In genomic region chr19:46328081-46329030, GRCm38 (mm10) we compare ENCODE assay signal across 8 mouse cellular contexts. TPM values are rescaled to one million over a fixed set of nuclear protein-coding genes. Genes with fewer than 3 reads are reported as not detected.
DNase-seq lines count a peak whose midpoint lies in the region; ATAC-seq and TF ChIP-seq lines count a peak whose summit lies in the region.

TSS of gene Fbxl15 (plus strand) at chr19:46328184.

- H3K9me3 ChIP-seq in forebrain, embryonic 10.5 days: no peaks in the 10 kb centered on the region
- H3K9me3 ChIP-seq in heart, embryonic 15.5 days (replicated peaks): no peaks in the 10 kb centered on the region
- no peaks in the 10 kb centered on the region for H3K9me3 ChIP-seq in liver, embryonic 14.5 days (ENCODE audit: control insufficient read depth, low read length)
- H3K9me3 ChIP-seq in neural tube, embryonic 11.5 days (ENCODE audit: control insufficient read depth, low read length): no peaks in the 10 kb centered on the region
- H3K9me3 ChIP-seq in stomach, postnatal 0 days (ENCODE audit: control insufficient read depth, low read length): no peaks in the 10 kb centered on the region

- WGBS in forebrain, embryonic 10.5 days: under 1% methylated on average over 81 of the region's 81 CpGs
- WGBS in heart, embryonic 15.5 days: under 1% methylated on average over 81 of the region's 81 CpGs
- under 1% methylated on average over 81 of the region's 81 CpGs for WGBS in liver, embryonic 14.5 days (ENCODE audit: insufficient replicate concordance)
- WGBS in neural tube, embryonic 11.5 days: under 1% methylated on average over 77 of the region's 81 CpGs
- WGBS in stomach, postnatal 0 days: under 1% methylated on average over 74 of the region's 81 CpGs

- peak within 1 kb of the TSS; percentile 80 for H3K4me3 ChIP-seq in forebrain, embryonic 10.5 days
- H3K4me3 ChIP-seq in heart, embryonic 15.5 days: peak within 1 kb of the TSS; percentile 68
- H3K4me3 ChIP-seq in liver, embryonic 14.5 days (ENCODE audit: insufficient read depth in 1 of 2, low read depth in 2 of 2, low read length in 2 of 2): peak within 1 kb of the TSS; percentile 87 to 90
- peak within 1 kb of the TSS; percentile 73 for H3K4me3 ChIP-seq in neural tube, embryonic 11.5 days (ENCODE audit: low read depth, low read length)
- H3K4me3 ChIP-seq in stomach, postnatal 0 days (ENCODE audit: low read depth, low read length): peak within 1 kb of the TSS; percentile 65

- peak; percentile 78 for ATAC-seq in CD4-positive, CD25-positive, alpha-beta regulatory T cell, adult 4 months
- peak; percentile 85 for ATAC-seq in heart, embryonic 15.5 days (replicated peaks; ENCODE audit: insufficient number of reproducible peaks, insufficient read depth, low FRiP score, low read depth)
- peak; percentile 92 for ATAC-seq in liver, embryonic 14.5 days (ENCODE audit: insufficient read depth)
- ATAC-seq in neural tube, embryonic 11.5 days (ENCODE audit: insufficient read depth, low FRiP score, low TSS enrichment): peak; percentile 86
- peak; percentile 86 for ATAC-seq in stomach, postnatal 0 days (ENCODE audit: low FRiP score, low TSS enrichment)

- H3K4me1 ChIP-seq in forebrain, embryonic 10.5 days: peaks cover 71% of the 10 kb centered on the region
- H3K4me1 ChIP-seq in heart, embryonic 15.5 days (replicated peaks): peaks cover 31% of the 10 kb centered on the region
- H3K4me1 ChIP-seq in liver, embryonic 14.5 days (replicated peaks; ENCODE audit: control insufficient read depth in 2 of 2, insufficient read depth in 2 of 2, low read length in 1 of 2): peaks cover 13 to 21% of the 10 kb centered on the region in 2 experiments
- peaks cover 20% of the 10 kb centered on the region for H3K4me1 ChIP-seq in neural tube, embryonic 11.5 days (ENCODE audit: control insufficient read depth, insufficient read depth, low read length)
- H3K4me1 ChIP-seq in stomach, postnatal 0 days (replicated peaks; ENCODE audit: control insufficient read depth, insufficient read depth): peaks cover 7% of the 10 kb centered on the region

- peak; percentile 94 for DNase-seq in c-Kit-negative CD71-positive TER-119-positive erythroid progenitor cells, embryonic 14.5 days (ENCODE audit: low read depth, low spot score)
- peak; percentile 97 for DNase-seq in forebrain, embryonic 10.5 days (ENCODE audit: extremely low spot score, low spot score)
- peak; percentile 96 to 98 for DNase-seq in kidney, postnatal 25 days
- DNase-seq in liver, embryonic 14.5 days (ENCODE audit: low read depth in 3 of 3, low spot score in 3 of 3): peak; percentile 90 to 92 (median 90)
- DNase-seq in neural tube, embryonic 11.5 days (ENCODE audit: low spot score): peak; percentile 96
- peak; percentile 91 for DNase-seq in stomach, postnatal 0 days (ENCODE audit: low spot score)

- H3K27ac ChIP-seq in forebrain, embryonic 10.5 days: peak within 1 kb of the TSS; percentile 91
- peak within 1 kb of the TSS; percentile 86 for H3K27ac ChIP-seq in heart, embryonic 15.5 days
- peak within 1 kb of the TSS; percentile 41 for H3K27ac ChIP-seq in liver, embryonic 14.5 days
- peak within 1 kb of the TSS; percentile 90 for H3K27ac ChIP-seq in neural tube, embryonic 11.5 days (ENCODE audit: low read depth, low read length)
- H3K27ac ChIP-seq in stomach, postnatal 0 days (replicated peaks): peak within 1 kb of the TSS; percentile 81

- H3K4me2 ChIP-seq in heart, embryonic 15.5 days: peak within 1 kb of the TSS; percentile 93
- H3K4me2 ChIP-seq in liver, embryonic 14.5 days (ENCODE audit: low read depth): peak within 1 kb of the TSS; percentile 98
- peak within 1 kb of the TSS; percentile 100 for H3K4me2 ChIP-seq in neural tube, embryonic 11.5 days (ENCODE audit: low read depth)
- H3K4me2 ChIP-seq in stomach, postnatal 0 days (replicated peaks; ENCODE audit: low read depth): peak within 1 kb of the TSS; percentile 99

- peak within 1 kb of the TSS; percentile 62 for H3K9ac ChIP-seq in heart, embryonic 15.5 days
- peak within 1 kb of the TSS; percentile 75 for H3K9ac ChIP-seq in liver, embryonic 14.5 days (replicated peaks)
- peak within 1 kb of the TSS; percentile 69 for H3K9ac ChIP-seq in neural tube, embryonic 11.5 days (ENCODE audit: low read length)
- H3K9ac ChIP-seq in stomach, postnatal 0 days (ENCODE audit: low read length): peak within 1 kb of the TSS; percentile 65

- no peak for TF ChIP-seq EP300 in liver, embryonic 14.5 days (IDR thresholded peaks at IDR 0.05; ENCODE audit: low read depth)
- TF ChIP-seq EP300 in stomach, postnatal 0 days (optimal IDR thresholded peaks at IDR 0.05): no peak

- peaks cover 28% of the 10 kb centered on the region for H3K36me3 ChIP-seq in forebrain, embryonic 10.5 days (replicated peaks)
- H3K36me3 ChIP-seq in heart, embryonic 15.5 days: peaks cover 12% of the 10 kb centered on the region; the same call in 1 of the 2 replicates
- H3K36me3 ChIP-seq in liver, embryonic 14.5 days (replicated peaks; ENCODE audit: control insufficient read depth, insufficient read depth, low read depth): peaks cover 5% of the 10 kb centered on the region; the same call in 1 of the 2 replicates
- H3K36me3 ChIP-seq in neural tube, embryonic 11.5 days (ENCODE audit: control insufficient read depth, insufficient read depth, low read length): peaks cover 2% of the 10 kb centered on the region; the same call in 1 of the 2 replicates
- H3K36me3 ChIP-seq in stomach, postnatal 0 days (ENCODE audit: control insufficient read depth, insufficient read depth, low read length): peaks cover 9% of the 10 kb centered on the region

- no peak for TF ChIP-seq CTCF in liver, embryonic 14.5 days (IDR thresholded peaks at IDR 0.05; ENCODE audit: low read depth)
- TF ChIP-seq CTCF in stomach, postnatal 0 days (IDR thresholded peaks at IDR 0.05; ENCODE audit: low read depth): 0 out of 2 replicates have a peak, but pooled peaks have one; percentile 9

- peaks cover 65% of the 10 kb centered on the region for H3K27me3 ChIP-seq in forebrain, embryonic 10.5 days (ENCODE audit: poor library complexity, severe bottlenecking)
- peaks cover 41% of the 10 kb centered on the region for H3K27me3 ChIP-seq in heart, embryonic 15.5 days
- peaks cover 43% of the 10 kb centered on the region for H3K27me3 ChIP-seq in liver, embryonic 14.5 days (ENCODE audit: control insufficient read depth, insufficient read depth, low read length)
- H3K27me3 ChIP-seq in neural tube, embryonic 11.5 days (ENCODE audit: control insufficient read depth, insufficient read depth, low read length): peaks cover 29% of the 10 kb centered on the region
- H3K27me3 ChIP-seq in stomach, postnatal 0 days (ENCODE audit: control insufficient read depth, insufficient read depth, low read length): no peaks in the 10 kb centered on the region; the same call in 1 of the 2 replicates

RNA-seq across cellular contexts. Expression of gene Fbxl15, which starts in this region (rescaled TPM):
- polyA plus RNA-seq in CD4-positive, CD25-positive, alpha-beta regulatory T cell, adult 4 months (2017; shearing (Covaris generic)): 1 to 10 TPM; 5.1 TPM
- polyA plus RNA-seq in forebrain, embryonic 10.5 days (2016; fragmentation: Nextera tagmentation; extraction: Ambion mirVana): 17.9 and 18.0 TPM in 2 replicates
- polyA plus RNA-seq in heart, embryonic 15.5 days (2015; fragmentation: Nextera tagmentation; extraction: Ambion mirVana): 10.5 and 11.4 TPM in 2 replicates
- polyA plus RNA-seq in liver, embryonic 14.5 days (2012; rRNA removed): 6.3 and 8.0 TPM in 2 replicates
- polyA plus RNA-seq in liver, embryonic 14.5 days (2014; fragmentation: Nextera tagmentation; extraction: Ambion mirVana): 10.0 and 12.5 TPM in 2 replicates
- polyA plus RNA-seq in neural tube, embryonic 11.5 days (2014; fragmentation: Nextera tagmentation; extraction: Ambion mirVana): 22.0 and 24.5 TPM in 2 replicates
- polyA plus RNA-seq in stomach, postnatal 0 days (2015; fragmentation: Nextera tagmentation; extraction: Ambion mirVana): 13.2 and 14.8 TPM in 2 replicates

Comparison
In these comparisons a context has a peak if more than half of its experiments do, and no peak if none do; other contexts are left out.
1. Peak in every context shown above with its lines: DNase-seq, ATAC-seq, H3K4me3 ChIP-seq and H3K27ac ChIP-seq.
2. H3K27ac ChIP-seq: peak in every context shown above with its lines; median percentile 91 in forebrain, embryonic 10.5 days; 90 in neural tube, embryonic 11.5 days; 86 in heart, embryonic 15.5 days; 81 in stomach, postnatal 0 days; 41 in liver, embryonic 14.5 days.